9 mouse cellular contexts compared by ENCODE assay signal in the genomic region with DNA sequence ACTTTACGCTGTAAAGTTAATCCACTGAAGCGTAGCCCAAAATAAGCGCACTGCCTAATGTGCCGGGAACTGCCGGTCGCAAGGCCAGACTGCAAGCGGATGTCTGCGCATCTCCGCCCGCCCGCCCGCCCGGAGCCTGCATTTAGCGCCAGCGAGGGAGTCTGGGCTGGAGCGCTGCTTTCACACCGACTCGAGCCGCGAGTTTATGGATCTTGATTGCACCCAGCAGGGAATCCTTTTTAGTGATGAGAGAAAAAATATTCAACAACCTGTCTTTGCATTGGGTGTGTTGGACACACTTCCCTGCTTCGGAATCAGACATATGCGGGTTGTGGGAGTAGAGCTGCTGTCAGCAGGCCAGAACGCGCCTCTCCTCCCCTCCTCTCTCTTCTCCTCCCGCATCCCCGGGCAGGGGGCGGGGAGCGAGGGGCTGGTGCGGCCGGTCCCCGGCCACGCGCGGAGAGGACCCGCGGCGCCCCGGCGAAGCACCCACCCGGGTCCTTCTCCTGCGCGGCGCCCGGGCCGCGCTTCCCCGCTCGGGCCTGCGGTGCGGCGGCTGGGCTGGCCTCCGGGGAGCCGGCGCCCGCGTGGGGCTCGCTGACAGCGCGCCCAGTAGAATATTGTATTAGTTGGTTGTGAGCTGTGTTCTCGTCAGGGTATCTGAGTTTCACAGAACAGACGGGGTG. TPM values are rescaled to one million over a fixed set of nuclear protein-coding genes. Genes with fewer than 3 reads are reported as not detected.
DNase-seq lines count a peak whose midpoint lies in the region; ATAC-seq and TF ChIP-seq lines count a peak whose summit lies in the region.
"Had no signal": no experiment of that assay in that cellular context is flagged by ENCODE, and none has a peak within 500 bp of the region (broad histone marks: within the 10 kb centered on the region; RNA-seq: fewer than 3 reads in every experiment).

No protein-coding gene starts in this region.

- peak overlapping the region; percentile 46 for H3K9ac ChIP-seq in heart, adult 2 months (ENCODE audit: low read depth, low read length)
- peak overlapping the region; percentile 72 for H3K9ac ChIP-seq in midbrain, embryonic 16.5 days (ENCODE audit: low read depth, low read length)

- TF ChIP-seq POLR2A in heart, adult 2 months (IDR thresholded peaks at IDR 0.05; ENCODE audit: insufficient read depth, low read depth, low read length), result no peak

- ATAC-seq in midbrain, embryonic 16.5 days, result peak; percentile 64
- no peak for ATAC-seq in megakaryocyte progenitor cell, adult 5-6 weeks (replicated peaks; ENCODE audit: poor library complexity)

- peak overlapping the region; percentile 98 for H3K4me2 ChIP-seq in midbrain, embryonic 16.5 days (ENCODE audit: low read length)

- H3K79me2 ChIP-seq in heart, adult 2 months (replicated peaks; ENCODE audit: control insufficient read depth, insufficient read depth, low read length), result no peaks in the 10 kb centered on the region

- no peak overlapping the region for H3K27ac ChIP-seq in heart, adult 2 months
- H3K27ac ChIP-seq in midbrain, embryonic 16.5 days (ENCODE audit: low read length), result peak overlapping the region; percentile 12; the same call in 1 of the 2 replicates

- TF ChIP-seq CTCF in heart, adult 2 months (IDR thresholded peaks at IDR 0.05), result no peak

- WGBS in heart, adult 2 months, result 2% methylated on average over 60 of the region's 61 CpGs
- 1% methylated on average over 56 of the region's 61 CpGs for WGBS in midbrain, embryonic 16.5 days

- no peak overlapping the region for H3K4me3 ChIP-seq in heart, adult 2 months
- H3K4me3 ChIP-seq in midbrain, embryonic 16.5 days (ENCODE audit: low read depth, low read length), result peak overlapping the region; percentile 54

- H3K9me3 ChIP-seq in midbrain, embryonic 16.5 days (replicated peaks; ENCODE audit: control insufficient read depth, low read length, poor library complexity, severe bottlenecking), result no peaks in the 10 kb centered on the region

- intact Hi-C loops in heart, adult 2 months (cut with DNase I), result no loop called here

- H3K4me1 ChIP-seq in heart, adult 2 months (ENCODE audit: control insufficient read depth, insufficient read depth, low read length), result peaks cover 5% of the 10 kb centered on the region
- peaks cover 14% of the 10 kb centered on the region; the same call in 1 of the 2 replicates for H3K4me1 ChIP-seq in midbrain, embryonic 16.5 days (ENCODE audit: control insufficient read depth, insufficient read depth, low read length)

- H3K36me3 ChIP-seq in heart, adult 2 months (ENCODE audit: control insufficient read depth, insufficient read depth, low read length), result no peaks in the 10 kb centered on the region
- H3K36me3 ChIP-seq in midbrain, embryonic 16.5 days (ENCODE audit: control insufficient read depth, insufficient read depth, low read length), result no peaks in the 10 kb centered on the region

- peaks cover 3% of the 10 kb centered on the region; the same call in 1 of the 2 replicates for H3K27me3 ChIP-seq in heart, adult 2 months (ENCODE audit: control insufficient read depth, insufficient read depth, low read length)
- H3K27me3 ChIP-seq in midbrain, embryonic 16.5 days (ENCODE audit: control insufficient read depth, insufficient read depth, low read depth, low read length), result peaks cover 15% of the 10 kb centered on the region

- no peak for TF ChIP-seq EP300 in heart, adult 2 months (IDR thresholded peaks at IDR 0.05; ENCODE audit: insufficient read depth, low read depth, low read length)

- peak; percentile 15 to 41 for DNase-seq in heart, adult 2 months
- DNase-seq in heart, adult 9 months (ENCODE audit: low spot score in 2 of 2), result no peak
- peak; percentile 71 for DNase-seq in brain, embryonic 18.5 days (ENCODE audit: low read depth, low spot score)
- peak; percentile 70 to 73 for DNase-seq in frontal cortex, postnatal 36 days (ENCODE audit: low spot score in 2 of 2)
- DNase-seq in layer of hippocampus, postnatal 10 days (ENCODE audit: low spot score in 2 of 2), result peak; percentile 58 to 71
- DNase-seq in urinary bladder, adult 2 months (ENCODE audit: low spot score), result no peak

RNA-seq across cellular contexts. Expression of gene 3100002H09Rik, which starts 35.2 kb away (rescaled TPM):
- not detected for total RNA-seq in heart, adult 2 months (2021)
- not detected in 2 replicates for polyA plus RNA-seq in heart, adult 2 months (2012; rRNA removed)
- 1 to 10 TPM in 1 of 2 experiments, under 1 TPM in 1; 0.94 to 1.7 TPM for total RNA-seq in layer of hippocampus, postnatal 10 days (2021)
- 1.1 and 1.5 TPM in 2 replicates for polyA plus RNA-seq in midbrain, embryonic 16.5 days (2015; fragmentation: Nextera tagmentation; extraction: Ambion mirVana)
- not detected in 2 replicates for polyA plus RNA-seq in urinary bladder, adult 2 months (2012; rRNA removed)
- total RNA-seq in megakaryocyte progenitor cell, adult 5-6 weeks (2015), result not detected in 2 replicates
- not detected in 2 replicates for total RNA-seq in megakaryocyte progenitor cell, adult 5-6 weeks (2017)
- total RNA-seq: hematopoietic stem cell, adult 5-6 weeks had no signal

Comparison
In these comparisons a context has a peak if more than half of its experiments do, and no peak if none do; other contexts are left out.
1. DNase-seq: peak in heart, adult 2 months (2 of 2), brain, embryonic 18.5 days (single experiment), frontal cortex, postnatal 36 days (2 of 2) and layer of hippocampus, postnatal 10 days (2 of 2); none in heart, adult 9 months (0 of 2) and urinary bladder, adult 2 months (single experiment).